Mouse (Mus musculus): ENCODE data around the gene Coro2b. TPM values are rescaled to one million over a fixed set of nuclear protein-coding genes. Genes with fewer than 3 reads are reported as not detected.
A peak's percentile ranks its signal among the peaks of the same experiment; 100 is the strongest.

The Coro2b gene
- polyA plus RNA-seq, 1 experiment from 2014 or later: 29.0 TPM

- H3K27ac ChIP-seq (ENCODE audit: low read depth, low read length): no peak overlapping the region
- no peak for DNase-seq (ENCODE audit: low spot score)
- ATAC-seq: no peak
Measured at GRCm38 (mm10) chr9:62556748-62557147, 19.9 kb upstream of the Coro2b start.

GRCm38 (mm10) chr9:62555258-62555856 lies 18.5 kb upstream of the Coro2b start:
- peak overlapping the region; percentile 70; the same call in 1 of the 2 replicates for H3K27ac ChIP-seq (ENCODE audit: low read depth, low read length)
- no peaks in the 10 kb centered on the region for H3K27me3 ChIP-seq (replicated peaks; ENCODE audit: control insufficient read depth, insufficient read depth, low read length)
- peak; percentile 87 for DNase-seq (ENCODE audit: low spot score)
- H3K9me3 ChIP-seq (replicated peaks; ENCODE audit: control insufficient read depth, low read length): no peaks in the 10 kb centered on the region
- H3K9ac ChIP-seq (ENCODE audit: low read length): no peak overlapping the region
- no peak overlapping the region for H3K4me3 ChIP-seq (ENCODE audit: low read depth, low read length)
- H3K4me1 ChIP-seq (ENCODE audit: control insufficient read depth, insufficient read depth, low read length): peaks cover 19% of the 10 kb centered on the region
- 68% methylated on average over 5 of the region's 5 CpGs for WGBS
- 0 out of 2 replicates have a peak, but pooled peaks have one; percentile 21 for ATAC-seq
- no peaks in the 10 kb centered on the region for H3K36me3 ChIP-seq (ENCODE audit: control insufficient read depth, insufficient read depth, low read length)
- H3K4me2 ChIP-seq (ENCODE audit: low read length): no peak overlapping the region

More at GRCm38 (mm10) chr9:62556748-62557147, 19.9 kb upstream of the Coro2b start:
- WGBS: 94% methylated on average over 6 of the region's 6 CpGs
- Histone ChIP-seq H3K9ac (ENCODE audit: low read length) (no peak overlapping the region), H3K9me3 (replicated peaks; ENCODE audit: control insufficient read depth, low read length) (no peaks in the 10 kb centered on the region), H3K4me2 (ENCODE audit: low read length) (no peak overlapping the region), H3K36me3 (ENCODE audit: control insufficient read depth, insufficient read depth, low read length) (no peaks in the 10 kb centered on the region), H3K27me3 (replicated peaks; ENCODE audit: control insufficient read depth, insufficient read depth, low read length) (no peaks in the 10 kb centered on the region), H3K4me1 (ENCODE audit: control insufficient read depth, insufficient read depth, low read length) (peaks cover 19% of the 10 kb centered on the region), H3K4me3 (ENCODE audit: low read depth, low read length) (no peak overlapping the region)

GRCm38 (mm10) chr9:62554606-62555005 lies 17.8 kb upstream of the Coro2b start:
- peaks cover 19% of the 10 kb centered on the region for H3K4me1 ChIP-seq (ENCODE audit: control insufficient read depth, insufficient read depth, low read length)
- DNase-seq (ENCODE audit: low spot score) (peak; percentile 89), ATAC-seq (peak; percentile 91)
- 0 out of 2 replicates have a peak overlapping the region, but pooled peaks have one; percentile 5 for H3K4me2 ChIP-seq (ENCODE audit: low read length)
- no peaks in the 10 kb centered on the region for H3K27me3 ChIP-seq (replicated peaks; ENCODE audit: control insufficient read depth, insufficient read depth, low read length)
- no peaks in the 10 kb centered on the region for H3K36me3 ChIP-seq (ENCODE audit: control insufficient read depth, insufficient read depth, low read length)
- no peaks in the 10 kb centered on the region for H3K9me3 ChIP-seq (replicated peaks; ENCODE audit: control insufficient read depth, low read length)
- H3K4me3 ChIP-seq (ENCODE audit: low read depth, low read length): no peak overlapping the region
- peak overlapping the region; percentile 70 for H3K27ac ChIP-seq (ENCODE audit: low read depth, low read length)
- 35% methylated on average over 3 of the region's 3 CpGs for WGBS
- H3K9ac ChIP-seq (ENCODE audit: low read length): no peak overlapping the region

GRCm38 (mm10) chr9:62553366-62553940 lies 16.6 kb upstream of the Coro2b start:
- ATAC-seq: no peak
- H3K4me2 ChIP-seq (ENCODE audit: low read length): no peak overlapping the region
- H3K27ac ChIP-seq (ENCODE audit: low read depth, low read length): no peak overlapping the region
- peaks cover 19% of the 10 kb centered on the region for H3K4me1 ChIP-seq (ENCODE audit: control insufficient read depth, insufficient read depth, low read length)
- no peaks in the 10 kb centered on the region for H3K9me3 ChIP-seq (replicated peaks; ENCODE audit: control insufficient read depth, low read length)
- DNase-seq (ENCODE audit: low spot score): peak; percentile 78
- H3K9ac ChIP-seq (ENCODE audit: low read length): no peak overlapping the region
- no peak overlapping the region for H3K4me3 ChIP-seq (ENCODE audit: low read depth, low read length)
- no peaks in the 10 kb centered on the region for H3K36me3 ChIP-seq (ENCODE audit: control insufficient read depth, insufficient read depth, low read length)
- 26% methylated on average over 7 of the region's 7 CpGs for WGBS
- H3K27me3 ChIP-seq (replicated peaks; ENCODE audit: control insufficient read depth, insufficient read depth, low read length): no peaks in the 10 kb centered on the region

GRCm38 (mm10) chr9:62551531-62551930 lies 14.7 kb upstream of the Coro2b start:
- Histone ChIP-seq H3K36me3 (ENCODE audit: control insufficient read depth, insufficient read depth, low read length) (no peaks in the 10 kb centered on the region), H3K4me3 (ENCODE audit: low read depth, low read length) (no peak overlapping the region), H3K4me2 (ENCODE audit: low read length) (no peak overlapping the region), H3K4me1 (ENCODE audit: control insufficient read depth, insufficient read depth, low read length) (peaks cover 19% of the 10 kb centered on the region), H3K27ac (ENCODE audit: low read depth, low read length) (no peak overlapping the region), H3K9ac (ENCODE audit: low read length) (no peak overlapping the region), H3K9me3 (replicated peaks; ENCODE audit: control insufficient read depth, low read length) (no peaks in the 10 kb centered on the region), H3K27me3 (replicated peaks; ENCODE audit: control insufficient read depth, insufficient read depth, low read length) (no peaks in the 10 kb centered on the region)
- ATAC-seq (no peak), DNase-seq (ENCODE audit: low spot score) (no peak)
- WGBS: 82% methylated on average over 3 of the region's 3 CpGs

- H3K27ac ChIP-seq (ENCODE audit: low read depth, low read length): no peak overlapping the region
- DNase-seq (ENCODE audit: low spot score): peak; percentile 50
- no peaks in the 10 kb centered on the region for H3K9me3 ChIP-seq (replicated peaks; ENCODE audit: control insufficient read depth, low read length)
- no peak overlapping the region for H3K9ac ChIP-seq (ENCODE audit: low read length)
- no peak for ATAC-seq
- no peak overlapping the region for H3K4me3 ChIP-seq (ENCODE audit: low read depth, low read length)
- whole genome bisulfite sequencing: 47% methylated on average over 11 of the region's 11 CpGs
- no peaks in the 10 kb centered on the region for H3K36me3 ChIP-seq (ENCODE audit: control insufficient read depth, insufficient read depth, low read length)
- no peak overlapping the region for H3K4me2 ChIP-seq (ENCODE audit: low read length)
- peaks cover 19% of the 10 kb centered on the region for H3K4me1 ChIP-seq (ENCODE audit: control insufficient read depth, insufficient read depth, low read length)
- H3K27me3 ChIP-seq (replicated peaks; ENCODE audit: control insufficient read depth, insufficient read depth, low read length): no peaks in the 10 kb centered on the region
Measured at GRCm38 (mm10) chr9:62550661-62551093, 13.8 kb upstream of the Coro2b start.

- peaks cover 18% of the 10 kb centered on the region for H3K4me1 ChIP-seq (ENCODE audit: control insufficient read depth, insufficient read depth, low read length)
- H3K27me3 ChIP-seq (replicated peaks; ENCODE audit: control insufficient read depth, insufficient read depth, low read length): no peaks in the 10 kb centered on the region
- peak; percentile 48 for ATAC-seq
Measured at GRCm38 (mm10) chr9:62549809-62550208, 13.0 kb upstream of the Coro2b start.

GRCm38 (mm10) chr9:62547476-62547875 lies 10.6 kb upstream of the Coro2b start:
- Histone ChIP-seq H3K4me1 (ENCODE audit: control insufficient read depth, insufficient read depth, low read length) (peaks cover 12% of the 10 kb centered on the region; the same call in 1 of the 2 replicates), H3K27ac (ENCODE audit: low read depth, low read length) (peak overlapping the region; percentile 50), H3K36me3 (ENCODE audit: control insufficient read depth, insufficient read depth, low read length) (no peaks in the 10 kb centered on the region), H3K9me3 (replicated peaks; ENCODE audit: control insufficient read depth, low read length) (no peaks in the 10 kb centered on the region), H3K4me2 (ENCODE audit: low read length) (no peak overlapping the region), H3K9ac (ENCODE audit: low read length) (no peak overlapping the region), H3K4me3 (ENCODE audit: low read depth, low read length) (no peak overlapping the region), H3K27me3 (replicated peaks; ENCODE audit: control insufficient read depth, insufficient read depth, low read length) (no peaks in the 10 kb centered on the region)
- 41% methylated on average over 3 of the region's 3 CpGs for WGBS
- DNase-seq (ENCODE audit: low spot score): peak; percentile 72
- ATAC-seq: peak; percentile 59

More at GRCm38 (mm10) chr9:62549809-62550208, 13.0 kb upstream of the Coro2b start:
- Histone ChIP-seq H3K9ac (ENCODE audit: low read length) (no peak overlapping the region), H3K4me2 (ENCODE audit: low read length) (no peak overlapping the region), H3K36me3 (ENCODE audit: control insufficient read depth, insufficient read depth, low read length) (no peaks in the 10 kb centered on the region), H3K4me3 (ENCODE audit: low read depth, low read length) (no peak overlapping the region), H3K27ac (ENCODE audit: low read depth, low read length) (no peak overlapping the region), H3K9me3 (replicated peaks; ENCODE audit: control insufficient read depth, low read length) (no peaks in the 10 kb centered on the region)
- 3% methylated on average over 8 of the region's 8 CpGs for WGBS
- peak; percentile 91 for DNase-seq (ENCODE audit: low spot score)

GRCm38 (mm10) chr9:62544856-62545255 lies 8.0 kb upstream of the Coro2b start:
- Histone ChIP-seq H3K27ac (ENCODE audit: low read depth, low read length) (no peak overlapping the region; the same call in 1 of the 2 replicates), H3K9ac (ENCODE audit: low read length) (no peak overlapping the region), H3K4me2 (ENCODE audit: low read length) (no peak overlapping the region), H3K4me3 (ENCODE audit: low read depth, low read length) (no peak overlapping the region), H3K9me3 (replicated peaks; ENCODE audit: control insufficient read depth, low read length) (no peaks in the 10 kb centered on the region), H3K36me3 (ENCODE audit: control insufficient read depth, insufficient read depth, low read length) (no peaks in the 10 kb centered on the region), H3K27me3 (replicated peaks; ENCODE audit: control insufficient read depth, insufficient read depth, low read length) (no peaks in the 10 kb centered on the region), H3K4me1 (ENCODE audit: control insufficient read depth, insufficient read depth, low read length) (peaks cover 34% of the 10 kb centered on the region)
- ATAC-seq: no peak
- 65% methylated on average over 10 of the region's 10 CpGs for WGBS
- DNase-seq (ENCODE audit: low spot score): no peak
